9 mouse cellular contexts compared by ENCODE assay signal in genomic region chr10:76512965-76513583, GRCm38 (mm10). TPM values are rescaled to one million over a fixed set of nuclear protein-coding genes. Genes with fewer than 3 reads are reported as not detected.
DNase-seq lines count a peak whose midpoint lies in the region; ATAC-seq and TF ChIP-seq lines count a peak whose summit lies in the region.
"Had no signal": no experiment of that assay in that cellular context is flagged by ENCODE, and none has a peak within 500 bp of the region (broad histone marks: within the 10 kb centered on the region; RNA-seq: fewer than 3 reads in every experiment).

No protein-coding gene starts in this region.

- no peaks in the 10 kb centered on the region for H3K9me3 ChIP-seq in intestine, embryonic 15.5 days
- H3K9me3 ChIP-seq in limb, embryonic 14.5 days (ENCODE audit: control insufficient read depth, low read length), result peaks cover 3% of the 10 kb centered on the region; the same call in 1 of the 2 replicates
- H3K9me3 ChIP-seq: embryonic facial prominence, embryonic 15.5 days had no signal

- no peak overlapping the region for H3K9ac ChIP-seq in intestine, embryonic 15.5 days
- H3K9ac ChIP-seq in limb, embryonic 14.5 days (ENCODE audit: low read depth, low read length, severe bottlenecking), result no peak overlapping the region
- H3K9ac ChIP-seq: embryonic facial prominence, embryonic 15.5 days had no signal

- no peak overlapping the region for H3K27ac ChIP-seq in intestine, embryonic 15.5 days
- H3K27ac ChIP-seq in limb, embryonic 14.5 days (replicated peaks; ENCODE audit: low read depth, low read length), result no peak overlapping the region
- H3K27ac ChIP-seq: embryonic facial prominence, embryonic 15.5 days had no signal

- TF ChIP-seq POLR2A in limb, embryonic 14.5 days (IDR thresholded peaks at IDR 0.05; ENCODE audit: borderline replicate concordance, extremely low read depth, insufficient read depth, insufficient read length), result no peak
- no peak for TF ChIP-seq POLR2A in myocyte (IDR thresholded peaks at IDR 0.05; ENCODE audit: insufficient read length, low read depth)

- no peak overlapping the region for H3K4me3 ChIP-seq in intestine, embryonic 15.5 days (replicated peaks)
- no peak overlapping the region for H3K4me3 ChIP-seq in limb, embryonic 14.5 days (replicated peaks; ENCODE audit: low read length)
- H3K4me3 ChIP-seq in myocyte, result no peak overlapping the region
- H3K4me3 ChIP-seq: embryonic facial prominence, embryonic 15.5 days had no signal

- no peak overlapping the region for H3K4me2 ChIP-seq in intestine, embryonic 15.5 days (replicated peaks)
- H3K4me2 ChIP-seq in limb, embryonic 14.5 days (replicated peaks; ENCODE audit: low read depth, low read length, severe bottlenecking), result no peak overlapping the region
- H3K4me2 ChIP-seq in myocyte (ENCODE audit: low read depth), result no peak overlapping the region
- H3K4me2 ChIP-seq: embryonic facial prominence, embryonic 15.5 days had no signal

- H3K27me3 ChIP-seq in intestine, embryonic 15.5 days (replicated peaks), result no peaks in the 10 kb centered on the region
- H3K27me3 ChIP-seq in limb, embryonic 14.5 days (ENCODE audit: control insufficient read depth, insufficient read depth, low read length), result no peaks in the 10 kb centered on the region
- H3K27me3 ChIP-seq in myocyte (ENCODE audit: control insufficient read depth, insufficient read depth, insufficient read length), result no peaks in the 10 kb centered on the region
- H3K27me3 ChIP-seq: embryonic facial prominence, embryonic 15.5 days had no signal

- peak; percentile 28 for DNase-seq in right cerebral cortex, adult 18-20 months
- no peak for DNase-seq in right cerebral cortex, postnatal 36 days (ENCODE audit: low spot score in 2 of 2)
- peak; percentile 43 to 58 for DNase-seq in cerebellum, postnatal 36 days
- peak; percentile 77 to 87 for DNase-seq in gastrocnemius, postnatal 4 days (ENCODE audit: low spot score in 2 of 2)
- DNase-seq in limb, embryonic 14.5 days (ENCODE audit: low spot score), result peak; percentile 67
- DNase-seq in testis, postnatal 10 days (ENCODE audit: low spot score), result peak; percentile 93

- ATAC-seq in intestine, embryonic 15.5 days, result peak; percentile 85
- ATAC-seq in limb, embryonic 14.5 days (ENCODE audit: low FRiP score, low read depth), result 0 out of 2 replicates have a peak, but pooled peaks have one; percentile 53

- H3K36me3 ChIP-seq in intestine, embryonic 15.5 days, result peaks cover 17% of the 10 kb centered on the region; the same call in 1 of the 2 replicates
- peaks cover 78% of the 10 kb centered on the region for H3K36me3 ChIP-seq in limb, embryonic 14.5 days (ENCODE audit: control insufficient read depth, insufficient read depth, low read length)
- peaks cover 25% of the 10 kb centered on the region for H3K36me3 ChIP-seq in myocyte (ENCODE audit: control insufficient read depth, insufficient read depth)

- H3K4me1 ChIP-seq in intestine, embryonic 15.5 days (replicated peaks), result no peaks in the 10 kb centered on the region
- H3K4me1 ChIP-seq in limb, embryonic 14.5 days (ENCODE audit: control insufficient read depth, insufficient read depth, low read length), result no peaks in the 10 kb centered on the region
- H3K4me1 ChIP-seq: embryonic facial prominence, embryonic 15.5 days had no signal

- no peaks in the 10 kb centered on the region for H3K79me2 ChIP-seq in myocyte (ENCODE audit: control insufficient read depth, insufficient read depth)

- WGBS in intestine, embryonic 15.5 days, result 58% methylated on average over 5 of the region's 5 CpGs
- 52% methylated on average over 5 of the region's 5 CpGs for WGBS in limb, embryonic 14.5 days

- no peak overlapping the region for H3ac ChIP-seq in myocyte (ENCODE audit: control insufficient read depth, insufficient read length)

TF ChIP-seq in myocyte, 11 proteins besides CTCF, POLR2A, EP300 and RAD21:
- TF ChIP-seq CEBPB (IDR thresholded peaks at IDR 0.05; ENCODE audit: insufficient read depth, poor library complexity, severe bottlenecking) (no peak), TCF3 (IDR thresholded peaks at IDR 0.05; ENCODE audit: insufficient read length, low read depth) (no peak), REST (IDR thresholded peaks at IDR 0.05; ENCODE audit: insufficient read depth, insufficient read length) (no peak), POLR2AphosphoS2 (IDR thresholded peaks at IDR 0.05; ENCODE audit: insufficient read length, low read depth) (peak; percentile 22), E2F4 (IDR thresholded peaks at IDR 0.05; ENCODE audit: insufficient read depth) (no peak), USF1 (IDR thresholded peaks at IDR 0.05; ENCODE audit: low read depth) (no peak), MYOD1 (IDR thresholded peaks at IDR 0.05; ENCODE audit: control insufficient read depth in 1 of 3, insufficient read length in 2 of 3, low read depth in 2 of 3) (peak in 1 of 3 experiments; percentile 44), MAX (IDR thresholded peaks at IDR 0.05; ENCODE audit: low read depth) (no peak), TCF12 (IDR thresholded peaks at IDR 0.05; ENCODE audit: insufficient read depth, poor library complexity, severe bottlenecking) (no peak), MYOG (IDR thresholded peaks at IDR 0.05; ENCODE audit: control insufficient read depth in 1 of 3, insufficient read depth in 1 of 3, insufficient read length in 2 of 3, low read depth in 2 of 3) (peak in 1 of 3 experiments; percentile 18), SRF (IDR thresholded peaks at IDR 0.05; ENCODE audit: control insufficient read depth, insufficient read length, low read depth) (peak; percentile 24)

RNA-seq across cellular contexts. Expression of gene Lss, which starts 18.3 kb away (rescaled TPM):
- total RNA-seq in gastrocnemius, postnatal 4 days (2021), result 10 to 100 TPM; 19.0 to 19.3 TPM
- polyA plus RNA-seq in intestine, embryonic 15.5 days (2015; fragmentation: Nextera tagmentation; extraction: Ambion mirVana), result 60.2 and 67.2 TPM in 2 replicates
- 30.2 and 34.9 TPM in 2 replicates for polyA plus RNA-seq in limb, embryonic 14.5 days (2012; rRNA removed)
- 23.7 and 25.4 TPM in 2 replicates for polyA plus RNA-seq in limb, embryonic 14.5 days (2014; fragmentation: Nextera tagmentation; extraction: Ambion mirVana)
- polyA plus RNA-seq in myocyte (2012; fragmentation: generic; extraction: Trizol), result 36.0 TPM

RNA-seq across cellular contexts. Expression of gene Ybey, which starts 44.2 kb away (rescaled TPM):
- total RNA-seq in gastrocnemius, postnatal 4 days (2021), result 1 to 10 TPM; 4.2 to 5.0 TPM
- polyA plus RNA-seq in intestine, embryonic 15.5 days (2015; fragmentation: Nextera tagmentation; extraction: Ambion mirVana), result 5.3 and 5.5 TPM in 2 replicates
- polyA plus RNA-seq in limb, embryonic 14.5 days (2012; rRNA removed), result 3.2 and 3.5 TPM in 2 replicates
- polyA plus RNA-seq in limb, embryonic 14.5 days (2014; fragmentation: Nextera tagmentation; extraction: Ambion mirVana), result 4.3 TPM in 2 replicates
- polyA plus RNA-seq in myocyte (2012; fragmentation: generic; extraction: Trizol), result 2.0 TPM

RNA-seq across cellular contexts. Expression of gene Mcm3ap, which starts 44.3 kb away (rescaled TPM):
- 10 to 100 TPM; 38.0 to 42.9 TPM for total RNA-seq in gastrocnemius, postnatal 4 days (2021)
- polyA plus RNA-seq in intestine, embryonic 15.5 days (2015; fragmentation: Nextera tagmentation; extraction: Ambion mirVana), result 37.3 and 42.1 TPM in 2 replicates
- 45.6 and 46.4 TPM in 2 replicates for polyA plus RNA-seq in limb, embryonic 14.5 days (2012; rRNA removed)
- polyA plus RNA-seq in limb, embryonic 14.5 days (2014; fragmentation: Nextera tagmentation; extraction: Ambion mirVana), result 65.8 and 75.2 TPM in 2 replicates
- polyA plus RNA-seq in myocyte (2012; fragmentation: generic; extraction: Trizol), result 28.9 TPM

RNA-seq across cellular contexts. Expression of gene Spatc1l, which starts 49.0 kb away (rescaled TPM):
- not detected for total RNA-seq in gastrocnemius, postnatal 4 days (2021)
- not detected in 2 replicates for polyA plus RNA-seq in intestine, embryonic 15.5 days (2015; fragmentation: Nextera tagmentation; extraction: Ambion mirVana)
- 0.05 and 0.13 TPM in 2 replicates for polyA plus RNA-seq in limb, embryonic 14.5 days (2012; rRNA removed)
- not detected in 2 replicates for polyA plus RNA-seq in limb, embryonic 14.5 days (2014; fragmentation: Nextera tagmentation; extraction: Ambion mirVana)
- not detected for polyA plus RNA-seq in myocyte (2012; fragmentation: generic; extraction: Trizol)

Comparison
In these comparisons a context has a peak if more than half of its experiments do, and no peak if none do; other contexts are left out.
1. DNase-seq: peak in right cerebral cortex, adult 18-20 months (single experiment), cerebellum, postnatal 36 days (2 of 2), gastrocnemius, postnatal 4 days (2 of 2), limb, embryonic 14.5 days (single experiment) and testis, postnatal 10 days (single experiment); none in right cerebral cortex, postnatal 36 days (0 of 2).